Mouse (Mus musculus): Measurements from ENCODE around the gene Phf21b. TPM values are rescaled to one million over a fixed set of nuclear protein-coding genes. Genes with fewer than 3 reads are reported as not detected.

Phf21b gene
- polyA plus RNA-seq, 1 experiment from 2014 or later: 16.4 TPM

- Histone ChIP-seq H3K27me3 (no peaks in the 10 kb centered on the region), H3K27ac (peak overlapping the region; percentile 57), H3K9me3 (replicated peaks) (no peaks in the 10 kb centered on the region), H3K4me3 (no peak overlapping the region), H3K4me1 (peaks cover 14% of the 10 kb centered on the region), H3K36me3 (ENCODE audit: poor library complexity, severe bottlenecking) (no peaks in the 10 kb centered on the region), H3K4me2 (peak overlapping the region; percentile 26; the same call in 1 of the 2 replicates), H3K9ac (no peak overlapping the region)
- ATAC-seq: peak; percentile 63
- 42% methylated on average over 11 of the region's 11 CpGs for WGBS
Measured at GRCm38 (mm10) chr15:84736346-84736993, 119.4 kb downstream of the Phf21b start.

Other genes with a start within 250 kb of the Phf21b start
- gene Prr5, start 186.4 kb downstream of the Phf21b start, polyA plus RNA-seq (2015; fragmentation: Nextera tagmentation; extraction: Ambion mirVana): 7.0 and 8.0 TPM in 2 replicates
- gene Arhgap8, start 136.0 kb downstream of the Phf21b start, polyA plus RNA-seq (2015; fragmentation: Nextera tagmentation; extraction: Ambion mirVana): 0.11 and 0.34 TPM in 2 replicates
- 1.1 TPM in 2 replicates for gene Gm29666, start 64.0 kb upstream of the Phf21b start, polyA plus RNA-seq (2015; fragmentation: Nextera tagmentation; extraction: Ambion mirVana)
- gene Nup50, start 67.4 kb upstream of the Phf21b start, polyA plus RNA-seq (2015; fragmentation: Nextera tagmentation; extraction: Ambion mirVana): 41.9 and 44.7 TPM in 2 replicates
- 14.1 and 14.7 TPM in 2 replicates for gene 5031439G07Rik, start 132.5 kb upstream of the Phf21b start, polyA plus RNA-seq (2015; fragmentation: Nextera tagmentation; extraction: Ambion mirVana)
- 0.15 and 0.59 TPM in 2 replicates for gene Upk3a, start 161.1 kb upstream of the Phf21b start, polyA plus RNA-seq (2015; fragmentation: Nextera tagmentation; extraction: Ambion mirVana)
- gene Fam118a, start 172.9 kb upstream of the Phf21b start, polyA plus RNA-seq (2015; fragmentation: Nextera tagmentation; extraction: Ambion mirVana): 20.8 and 24.1 TPM in 2 replicates